Mouse (Mus musculus): ENCODE results near the gene Stt3a.

- no peak for TF ChIP-seq CTCF (IDR thresholded peaks at IDR 0.05; ENCODE audit: low read depth)
- no peak for TF ChIP-seq EP300 (IDR thresholded peaks at IDR 0.05; ENCODE audit: low read depth)
These were observed 36.4 kb upstream of the Stt3a start for GRCm38 (mm10) chr9:36803926-36804325.
